Mouse (Mus musculus) frontal cortex, postnatal 36 days (tissue): Measurements from ENCODE around the gene Dnah12.
"Not testable (repeated sequence)": the region's sequence is repeated elsewhere in the genome, so short reads cannot be mapped to it uniquely, and the experiment has no call there.

Experiments used
- DNase-seq, 2 experiments: peaks; one replicate each; pipeline ENCODE4 v3.0.0; 2022; ENCODE audit warnings: low spot score in 2 of 2

Gene Dnah12

GRCm38 (mm10) chr14:26881700-26882099 lies 188.6 kb downstream of the Dnah12 start:
- DNase-seq, result no peak

GRCm38 (mm10) chr14:26887244-26887643 lies 194.2 kb downstream of the Dnah12 start:
- no peak for DNase-seq

DNA sequence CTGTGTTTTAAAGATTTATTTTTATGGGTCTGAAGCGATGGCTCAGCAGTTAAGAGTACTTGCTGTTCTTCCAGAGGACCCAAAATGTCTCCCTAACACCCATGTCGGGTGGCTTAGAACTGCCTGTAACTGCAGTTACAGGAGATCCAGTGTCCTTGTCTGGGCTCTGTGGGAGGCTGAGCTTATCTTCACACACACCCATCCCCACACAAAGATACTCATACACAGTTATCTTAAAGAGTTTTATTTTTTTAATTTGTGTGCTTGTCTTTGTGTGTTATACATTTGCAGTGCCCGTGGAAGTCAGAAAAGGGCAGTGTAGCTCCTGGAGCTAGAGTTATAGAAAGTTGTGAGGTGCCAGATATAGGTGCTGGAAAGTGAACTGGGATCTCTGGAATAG lies 197.7 kb downstream of the Dnah12 start:
- no peak for DNase-seq

DNA sequence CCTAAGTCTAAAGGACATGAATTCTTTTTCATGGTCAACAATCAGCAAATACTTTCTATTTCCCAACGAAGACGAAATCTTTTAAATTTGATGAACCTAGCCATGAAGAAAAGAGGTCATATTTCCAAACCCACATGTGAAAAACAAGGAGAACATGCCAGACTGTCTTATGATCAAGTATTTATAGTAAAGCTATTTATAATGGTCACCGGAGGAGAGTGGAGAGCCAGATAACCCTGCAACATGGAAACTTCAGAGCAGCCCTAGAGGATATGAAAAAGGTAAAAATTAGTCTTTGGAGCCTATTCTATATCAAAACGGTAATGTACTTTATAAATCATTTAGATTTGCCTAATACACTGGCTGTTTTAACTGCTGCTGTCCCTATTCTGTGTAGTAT lies 201.3 kb downstream of the Dnah12 start, which contains the start of gene Asb14:
Gene Asb14 (plus strand): TSS at position 166 of the 400 bp plus-strand sequence.
- no peak for DNase-seq

GRCm38 (mm10) chr14:26899490-26899889 lies 206.4 kb downstream of the Dnah12 start:
- DNase-seq, result no peak

DNA sequence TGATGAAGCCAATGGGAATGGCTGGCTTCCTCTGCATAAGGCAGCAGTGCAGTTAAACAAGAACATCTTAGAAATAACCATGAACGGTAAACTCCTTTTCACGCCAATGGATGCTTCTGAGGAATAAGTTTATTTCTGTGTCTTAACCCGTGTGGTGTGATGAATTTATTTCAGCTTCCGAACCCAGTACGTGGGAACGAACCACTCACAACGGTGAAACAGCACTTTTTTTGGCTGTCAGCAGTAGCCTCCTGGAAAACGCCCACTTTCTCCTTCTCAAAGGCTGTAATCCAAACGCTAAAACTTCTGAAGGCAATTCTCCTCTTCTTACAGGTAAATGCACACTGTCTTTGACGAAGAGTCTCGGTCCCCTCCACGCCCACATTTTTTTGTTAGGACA lies 207.8 kb downstream of the Dnah12 start:
- peak; percentile 19 to 65 for DNase-seq

DNA sequence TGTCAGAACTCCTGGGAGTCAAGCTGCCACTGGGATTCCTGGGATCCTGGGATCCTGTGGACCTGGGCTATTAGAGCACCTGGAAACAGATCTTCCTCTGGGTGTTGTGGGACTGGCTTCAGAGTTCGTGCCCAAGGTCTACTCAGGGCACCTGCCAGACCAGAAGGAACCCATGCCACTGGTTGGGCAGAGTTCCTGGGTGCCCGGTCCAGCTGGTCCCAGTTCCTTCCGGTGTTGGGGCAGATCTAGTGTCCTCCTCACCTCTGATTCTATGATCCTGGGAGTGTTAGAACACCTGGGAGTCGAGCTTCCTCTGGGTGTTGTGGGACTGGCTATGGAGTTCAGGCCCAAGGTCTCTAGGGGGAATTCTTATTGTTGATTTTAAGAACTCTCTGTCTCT lies 214.3 kb downstream of the Dnah12 start:
- DNase-seq, result no peak

DNA sequence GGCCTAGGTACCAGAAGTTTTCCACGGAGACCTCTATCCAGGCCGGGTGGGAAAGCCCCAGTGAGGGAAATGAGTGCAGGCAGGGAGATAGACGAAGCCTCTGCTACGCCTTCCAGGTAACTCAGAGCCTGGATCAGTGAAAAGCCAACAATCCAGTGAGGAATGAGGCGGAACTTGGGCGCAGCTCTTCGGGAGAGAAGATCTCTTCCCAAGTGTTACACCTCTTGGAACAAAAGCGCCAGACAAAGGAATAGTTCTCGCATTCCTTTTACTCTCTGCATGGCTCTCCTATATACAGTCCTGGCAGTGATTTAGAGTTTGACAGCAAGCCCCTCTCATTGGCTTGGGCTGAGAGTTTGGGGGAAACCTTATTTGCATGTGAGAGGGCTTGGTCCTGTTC lies 217.4 kb downstream of the Dnah12 start:
- DNase-seq, result not testable (repeated sequence)

DNA sequence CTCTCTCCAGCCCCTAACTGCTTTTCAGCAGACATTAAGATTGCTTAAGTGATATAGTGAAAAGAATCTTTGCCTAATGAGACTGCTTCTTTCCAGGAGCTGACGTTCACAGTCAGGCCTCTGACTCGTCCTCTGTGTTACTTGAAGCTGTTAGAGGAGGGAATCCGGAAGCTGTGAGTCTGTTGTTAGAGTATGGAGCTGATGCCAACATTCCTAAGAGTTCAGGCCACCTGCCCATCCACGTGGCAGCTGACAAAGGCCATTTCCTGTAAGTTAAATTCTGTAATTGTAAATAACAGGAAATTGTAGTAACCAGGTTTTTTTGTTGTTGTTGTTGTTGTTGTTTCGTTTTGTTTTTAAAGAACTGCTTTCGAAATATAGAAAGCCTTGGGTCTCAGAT lies 218.1 kb downstream of the Dnah12 start:
- DNase-seq, result no peak

GRCm38 (mm10) chr14:26911826-26912225 lies 218.8 kb downstream of the Dnah12 start:
- no peak for DNase-seq

DNA sequence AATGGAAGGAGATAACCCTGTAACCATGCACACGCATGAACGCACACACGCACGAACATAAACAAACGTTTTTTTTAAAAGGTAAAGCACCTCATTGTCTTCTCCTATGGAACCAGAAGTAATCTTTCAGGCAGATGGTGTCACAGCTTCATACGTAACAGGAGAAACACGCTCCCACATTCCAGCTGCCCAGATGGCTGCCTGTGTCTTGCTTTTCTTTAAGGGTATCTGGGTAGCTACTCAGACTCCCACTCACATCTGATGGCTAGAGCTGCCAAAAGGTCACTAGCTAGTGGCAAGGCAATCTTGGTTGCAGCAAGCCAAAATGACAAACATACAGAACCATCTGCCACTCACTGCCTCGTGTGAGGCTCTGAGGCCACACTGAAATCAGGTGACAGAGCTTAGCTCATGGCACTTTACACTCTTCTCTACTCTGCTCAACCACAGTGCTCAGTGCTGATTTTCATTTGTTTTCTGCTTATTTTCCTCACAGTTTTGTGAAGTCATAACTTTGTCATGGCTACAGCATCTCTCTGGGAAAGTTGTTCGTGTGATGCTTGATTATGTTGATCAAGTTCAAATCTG lies 220.7 kb downstream of the Dnah12 start:
- peak; percentile 16 to 62 for DNase-seq

- no peak for DNase-seq
Measured at GRCm38 (mm10) chr14:26919310-26919709, 226.2 kb downstream of the Dnah12 start.

DNA sequence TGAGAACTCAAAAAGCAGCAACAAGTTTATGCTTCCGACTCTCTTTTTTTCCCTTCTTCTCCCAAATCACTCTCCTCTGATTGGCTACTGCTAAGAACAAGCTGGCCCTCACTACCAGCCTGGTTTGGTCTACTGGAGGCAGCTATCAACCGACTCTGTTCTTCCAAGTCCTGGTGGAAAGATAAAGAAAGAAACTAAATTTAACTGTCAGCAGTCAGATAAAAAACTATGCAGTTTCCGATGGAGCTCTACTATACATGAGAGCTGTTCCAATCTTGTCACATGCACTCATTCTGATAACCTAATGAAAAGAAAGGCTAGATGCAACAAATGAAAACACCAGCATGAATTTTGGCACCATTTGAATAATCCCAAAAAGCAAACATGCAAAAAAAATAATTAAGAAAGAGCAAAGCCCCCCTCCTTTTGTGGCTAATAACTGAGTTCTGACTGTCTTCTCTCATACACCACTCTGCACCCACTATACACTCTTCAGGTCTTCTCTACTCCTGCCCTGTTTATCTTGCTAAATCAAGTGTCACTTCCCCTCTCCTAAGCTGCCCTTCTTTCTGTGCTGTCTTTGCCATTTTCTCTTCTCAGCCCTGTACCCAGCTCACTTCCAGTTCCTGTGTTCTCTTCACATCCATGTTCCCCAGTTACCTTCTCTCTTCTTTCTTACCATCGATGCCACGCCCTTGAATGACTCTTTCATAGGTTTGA lies 230.8 kb downstream of the Dnah12 start:
- no peak for DNase-seq

DNA sequence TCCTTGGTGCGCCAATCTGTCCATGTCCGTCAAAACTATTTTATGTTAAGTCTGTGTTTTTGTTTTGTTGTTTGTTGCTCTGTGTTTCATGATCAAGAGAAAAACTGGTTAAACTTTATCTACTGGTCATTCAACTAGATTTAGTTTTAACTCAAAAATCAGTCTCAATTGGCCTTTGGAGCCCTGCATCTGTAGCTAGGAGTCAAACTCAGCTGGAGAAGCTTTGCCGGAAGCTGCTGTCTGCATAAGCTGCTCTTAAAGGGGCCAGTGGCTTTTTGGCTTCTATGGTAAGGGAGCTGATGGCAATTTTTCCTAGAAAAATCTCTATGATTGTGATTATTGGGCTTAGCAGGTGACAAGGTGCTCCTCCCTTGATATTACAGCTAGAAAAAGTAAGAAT lies 241.8 kb downstream of the Dnah12 start:
- DNase-seq, result no peak

DNA sequence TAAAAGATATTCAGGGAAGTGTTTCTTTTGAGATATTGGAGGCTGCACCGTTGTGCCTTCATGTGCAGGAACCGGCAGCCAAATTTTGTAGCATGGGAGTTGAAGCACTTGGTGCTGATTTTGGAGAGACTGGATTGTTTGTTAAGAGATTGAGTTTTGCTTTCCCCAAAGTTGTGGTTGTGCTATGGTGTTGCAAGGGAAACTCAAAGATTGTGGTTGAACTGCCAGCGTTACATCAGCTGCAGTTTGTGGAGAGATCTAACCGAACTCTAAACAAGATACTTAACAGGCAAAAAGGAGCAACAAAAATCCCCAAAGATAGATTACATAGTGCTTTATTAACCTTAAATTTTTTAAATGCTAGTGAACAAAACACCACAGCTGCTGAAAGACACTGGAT lies 242.5 kb downstream of the Dnah12 start:
- DNase-seq, result no peak
